Mouse (Mus musculus) erythroblast, embryonic 14.5 days (primary cell): ENCODE data around the gene Polg.

Experiments
- GATA1 ChIP-seq: IDR thresholded peaks from 2 replicates; pipeline ENCODE4 v1.6.1; 2012; ENCODE audit warnings: low read length, inconsistent platforms, mixed read lengths
- TAL1 ChIP-seq: IDR thresholded peaks from 3 replicates; pipeline ENCODE4 v1.6.1; 2012; ENCODE audit warnings: low read length, inconsistent platforms, mixed read lengths

- no peak for TF ChIP-seq GATA1
- no peak for TF ChIP-seq TAL1
These were observed 48.3 kb upstream of the Polg start for GRCm38 (mm10) chr7:79514361-79514881.
